Mouse (Mus musculus) olfactory bulb, adult 2 months (tissue): ENCODE measurements around the gene Rsu1.

Experiments used
- CTCF ChIP-seq: fragments of 200-500 bp; IDR thresholded peaks from 2 replicates; pipeline ENCODE4 v1.5.1; 2012; ENCODE audit warnings: low read depth, mild to moderate bottlenecking, low read length, moderate library complexity; ENCODE audit not compliant: insufficient read depth
- POLR2A ChIP-seq: fragments of 200-500 bp; IDR thresholded peaks from 2 replicates; pipeline ENCODE4 v1.6.1; 2012; ENCODE audit warnings: mild to moderate bottlenecking, low read depth, low read length, moderate library complexity; ENCODE audit not compliant: insufficient read depth

- TF ChIP-seq CTCF = no peak
- TF ChIP-seq POLR2A = no peak
These were observed 33.9 kb downstream of the Rsu1 start for GRCm38 (mm10) chr2:13237140-13237901.
